ENCODE assay signal across 8 mouse cellular contexts in the genomic region with DNA sequence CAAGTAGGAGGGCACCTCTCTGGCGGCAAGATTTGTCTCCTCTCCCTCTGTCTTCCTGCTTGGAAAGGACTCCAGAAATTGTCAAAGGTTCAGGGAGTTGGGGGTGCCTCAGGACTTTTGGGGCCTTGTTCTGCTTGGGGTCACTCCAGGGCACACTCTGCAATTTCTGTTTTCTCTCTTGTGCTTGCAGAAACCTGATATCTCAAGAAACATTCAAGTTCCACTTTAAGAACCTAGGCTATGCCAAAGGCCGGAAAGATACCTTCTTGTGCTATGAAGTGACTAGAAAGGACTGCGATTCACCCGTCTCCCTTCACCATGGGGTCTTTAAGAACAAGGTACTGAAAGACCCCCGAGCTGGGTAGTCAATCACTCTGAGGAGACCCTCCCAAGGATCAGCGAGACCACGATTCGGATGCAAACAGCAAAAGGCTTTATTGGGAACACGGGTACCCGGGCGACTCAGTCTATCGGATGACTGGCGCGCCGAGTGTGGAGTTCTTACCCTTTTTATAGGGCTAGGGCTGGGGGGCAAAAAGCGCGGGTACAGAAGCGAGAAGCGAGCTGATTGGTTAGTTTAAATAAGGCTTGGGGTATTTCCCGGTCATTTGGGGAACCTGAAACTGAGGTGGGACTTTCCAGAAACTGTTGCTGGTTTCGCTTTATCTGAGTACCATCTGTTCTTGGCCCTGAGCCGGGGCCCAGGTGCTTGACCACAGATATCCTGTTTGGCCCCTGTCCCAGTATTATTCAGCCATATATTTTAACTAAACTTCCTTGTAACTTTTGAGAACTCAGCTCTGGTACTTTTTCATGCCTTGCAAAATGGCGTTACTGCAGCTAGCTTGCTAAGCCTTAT. TPM values are rescaled to one million over a fixed set of nuclear protein-coding genes. Genes with fewer than 3 reads are reported as not detected.
DNase-seq lines count a peak whose midpoint lies in the region; ATAC-seq and TF ChIP-seq lines count a peak whose summit lies in the region.
"Not testable (repeated sequence)": the region's sequence is repeated elsewhere in the genome, so short reads cannot be mapped to it uniquely, and the experiment has no call there.

No protein-coding gene starts in this region.

- H3K79me2 ChIP-seq in macrophage (ENCODE audit: inconsistent target) = peaks cover 58% of the 10 kb centered on the region

- H3K9me3 ChIP-seq in limb, embryonic 13.5 days; liver, postnatal 0 days (ENCODE audit: low read length); stomach, embryonic 15.5 days: not testable (repeated sequence)

- peaks cover 26% of the 10 kb centered on the region for H3K27me3 ChIP-seq in limb, embryonic 13.5 days
- not testable (repeated sequence) for H3K27me3 ChIP-seq in liver, postnatal 0 days (ENCODE audit: insufficient read depth, low read length); stomach, embryonic 15.5 days (replicated peaks)

- WGBS in bone marrow, adult 2 months = 3% methylated on average over 12 of the region's 23 CpGs
- whole genome bisulfite sequencing in limb, embryonic 13.5 days = 78% methylated on average over 11 of the region's 23 CpGs
- WGBS in liver, postnatal 0 days (ENCODE audit: insufficient replicate concordance) = 37% methylated on average over 10 of the region's 23 CpGs
- WGBS in macrophage (ENCODE audit: missing documents) = 17% methylated on average over 5 of the region's 23 CpGs
- WGBS in stomach, embryonic 15.5 days = 77% methylated on average over 12 of the region's 23 CpGs

- not testable (repeated sequence) for H3K4me1 ChIP-seq in bone marrow, adult 2 months (ENCODE audit: control insufficient read depth, insufficient read depth, low read length); stomach, embryonic 15.5 days
- H3K4me1 ChIP-seq in limb, embryonic 13.5 days = peaks cover 18% of the 10 kb centered on the region; the same call in 1 of the 2 replicates
- H3K4me1 ChIP-seq in liver, postnatal 0 days (ENCODE audit: insufficient read depth) = peaks cover 33% of the 10 kb centered on the region

- 0 out of 2 replicates have a peak, but pooled peaks have one; percentile 19 for TF ChIP-seq POLR2A in bone marrow, adult 2 months (IDR thresholded peaks at IDR 0.05; ENCODE audit: borderline replicate concordance, control insufficient read depth, low read depth, low read length)

- not testable (repeated sequence) for TF ChIP-seq CTCF in bone marrow, adult 2 months (IDR thresholded peaks at IDR 0.05; ENCODE audit: control insufficient read depth, insufficient read depth, low read length); liver, postnatal 0 days (IDR thresholded peaks at IDR 0.05; ENCODE audit: low read depth)

- H3K4me2 ChIP-seq in limb, embryonic 13.5 days (replicated peaks) = not testable (repeated sequence)
- peak overlapping the region; percentile 98 for H3K4me2 ChIP-seq in liver, postnatal 0 days (ENCODE audit: low read depth, low read length)
- 0 out of 2 replicates have a peak overlapping the region, but pooled peaks have one; percentile 2 for H3K4me2 ChIP-seq in stomach, embryonic 15.5 days

- peak overlapping the region; percentile 45 for H3K4me3 ChIP-seq in bone marrow, adult 2 months (replicated peaks; ENCODE audit: control insufficient read depth, low read depth, low read length)
- H3K4me3 ChIP-seq in limb, embryonic 13.5 days; stomach, embryonic 15.5 days (replicated peaks): not testable (repeated sequence)
- peak overlapping the region; percentile 85 for H3K4me3 ChIP-seq in liver, postnatal 0 days (ENCODE audit: low read depth, low read length)
- peak overlapping the region; percentile 96; the same call in 1 of the 2 replicates for H3K4me3 ChIP-seq in macrophage (ENCODE audit: inconsistent target)

- DNase-seq in B cell, adult 2 months = peak; percentile 63 to 64
- DNase-seq in heart, adult 11 months = peak; percentile 93
- DNase-seq in liver, postnatal 0 days = not testable (repeated sequence)

- H3K9ac ChIP-seq in limb, embryonic 13.5 days; stomach, embryonic 15.5 days: not testable (repeated sequence)
- peak overlapping the region; percentile 85 for H3K9ac ChIP-seq in liver, postnatal 0 days (replicated peaks)

- peak; percentile 5 for ATAC-seq in inflammation-experienced regulatory T-cells, adult 6 months
- ATAC-seq in limb, embryonic 13.5 days (ENCODE audit: low FRiP score, low read depth); liver, postnatal 0 days; stomach, embryonic 15.5 days (ENCODE audit: insufficient read depth, low FRiP score, low read depth): not testable (repeated sequence)

- peak; percentile 79 for TF ChIP-seq EP300 in liver, postnatal 0 days (IDR thresholded peaks at IDR 0.05; ENCODE audit: low read depth)

- not testable (repeated sequence) for H3K36me3 ChIP-seq in limb, embryonic 13.5 days; stomach, embryonic 15.5 days
- peaks cover 35% of the 10 kb centered on the region for H3K36me3 ChIP-seq in liver, postnatal 0 days (replicated peaks; ENCODE audit: insufficient read depth, low read length)
- peaks cover 41% of the 10 kb centered on the region for H3K36me3 ChIP-seq in macrophage (ENCODE audit: inconsistent target)

- H3K27ac ChIP-seq in bone marrow, adult 2 months (ENCODE audit: control insufficient read depth, insufficient read depth, low read depth, low read length, poor library complexity) = peak overlapping the region; percentile 95
- peak overlapping the region; percentile 44; the same call in 1 of the 2 replicates for H3K27ac ChIP-seq in limb, embryonic 13.5 days
- peak overlapping the region; percentile 91 for H3K27ac ChIP-seq in liver, postnatal 0 days (ENCODE audit: low read depth)
- H3K27ac ChIP-seq in macrophage = peak overlapping the region; percentile 86
- peak overlapping the region; percentile 57; the same call in 1 of the 2 replicates for H3K27ac ChIP-seq in stomach, embryonic 15.5 days

RNA-seq across cellular contexts. Expression of a gene that starts 4.0 kb away (rescaled TPM):
- polyA plus RNA-seq in bone marrow, adult 2 months (2011; ENCODE audit: insufficient read depth, insufficient read length, low replicate concordance, missing spikeins) = 104 and 140 TPM in 2 replicates
- 100 to 1,000 TPM; 509 to 683 (median 543) TPM for polyA plus RNA-seq in inflammation-experienced regulatory T-cells, adult 6 months (2017; shearing (Covaris generic))
- polyA plus RNA-seq in limb, embryonic 13.5 days (2015; fragmentation: Nextera tagmentation; extraction: Ambion mirVana) = 13.5 and 14.1 TPM in 2 replicates
- polyA plus RNA-seq in liver, postnatal 0 days (2015; fragmentation: Nextera tagmentation; extraction: Ambion mirVana) = 34.6 and 38.1 TPM in 2 replicates
- 100 to 1,000 TPM in 24 of 26 experiments, 10 to 100 TPM in 2; 96.9 to 911 (median 311) TPM for total RNA-seq in macrophage (2018; cell fraction: chromatin; rRNA removed)
- 100 to 1,000 TPM in 13 of 26 experiments, 10 to 100 TPM in 13; 28.8 to 219 (median 97.8) TPM for total RNA-seq in macrophage (2018; cell fraction: cytosol; rRNA removed)
- total RNA-seq in macrophage (2018; cell fraction: nucleus; rRNA removed) = 100 to 1,000 TPM in 25 of 26 experiments, 10 to 100 TPM in 1; 82.7 to 710 (median 344) TPM
- polyA plus RNA-seq in macrophage (2018) = 22.8 to 91.0 TPM (median 42.5 TPM) in 3 replicates
- polyA plus RNA-seq in stomach, embryonic 15.5 days (2015; fragmentation: Nextera tagmentation; extraction: Ambion mirVana) = 22.4 and 26.5 TPM in 2 replicates

Comparison
In these comparisons a context has a peak if more than half of its experiments do, and no peak if none do; other contexts are left out.
1. H3K27ac ChIP-seq: peak in every context shown above with its lines; median percentile 95 in bone marrow, adult 2 months; 91 in liver, postnatal 0 days; 86 in macrophage; 57 in stomach, embryonic 15.5 days; 44 in limb, embryonic 13.5 days.